Mouse (Mus musculus) embryonic stem cell, embryonic (primary cell): ENCODE data around the gene Rims4.

Source experiments
- CTCF ChIA-PET, 4 experiments: fragments of 300-600 bp in 2 of 4; fragments of 350-600 bp in 2 of 4; sonication (Branson Sonifier 250); formaldehyde crosslinking; loops; one replicate each; lab custom pipeline; 2022; ENCODE audit warnings: inconsistent platforms in 2 of 4; lab: Charles Lee
- POLR2A ChIA-PET, 4 experiments: fragments of 300-600 bp in 2 of 4; fragments of 350-600 bp in 2 of 4; sonication (Branson Sonifier 250); formaldehyde crosslinking; loops; one replicate each; lab custom pipeline; 2022; ENCODE audit warnings: antibody characterized with exemption in 4 of 4, inconsistent platforms in 1 of 4; lab: Charles Lee

Gene Rims4

DNA sequence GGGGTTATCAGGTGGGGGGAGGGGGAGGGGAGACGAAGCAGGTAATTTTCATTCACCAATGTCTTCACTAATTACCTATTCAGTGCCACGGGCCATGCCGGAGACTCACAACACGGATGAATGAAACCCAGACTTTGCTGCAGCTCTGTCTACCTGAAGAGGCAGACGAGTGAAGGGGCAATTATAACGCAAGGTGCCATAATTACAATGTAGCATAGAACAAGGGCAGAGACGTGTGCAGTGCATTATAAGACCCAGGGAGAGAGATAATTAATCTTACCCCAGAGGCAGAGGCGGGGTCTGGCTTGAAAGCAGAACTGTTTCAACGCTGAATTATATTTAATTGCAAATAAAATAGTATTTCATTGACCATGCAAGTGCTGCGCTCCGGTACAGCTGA lies 27.9 kb downstream of the Rims4 start:
- ChIA-PET CTCF (no interaction called here), POLR2A (interaction anchor here in 1 of 4 experiments (0.6 kb wide), 1 partner anchor 211 kb away, joined by 3 read pairs; no protein-coding TSS in a partner anchor)

DNA sequence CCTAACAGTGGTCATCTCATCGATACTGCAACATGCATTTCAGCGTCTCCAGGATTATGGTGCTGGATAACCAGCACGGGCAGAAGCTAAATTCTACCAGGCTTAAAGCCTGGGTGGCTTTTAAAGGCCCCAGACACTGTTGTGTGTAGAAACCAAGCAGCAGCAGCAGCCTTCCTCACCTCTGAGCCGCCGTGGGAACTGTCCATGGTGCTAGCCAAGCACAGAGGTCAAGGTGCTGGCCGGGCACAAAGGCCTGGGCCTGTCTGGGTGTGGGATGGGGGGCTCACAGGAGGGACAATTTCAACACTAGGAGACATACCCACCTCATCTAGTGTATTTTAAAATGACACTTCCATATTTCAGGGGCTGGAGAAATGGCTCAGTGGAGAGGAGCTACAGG lies 29.1 kb downstream of the Rims4 start:
- ChIA-PET CTCF (no interaction called here), POLR2A (no interaction called here)

DNA sequence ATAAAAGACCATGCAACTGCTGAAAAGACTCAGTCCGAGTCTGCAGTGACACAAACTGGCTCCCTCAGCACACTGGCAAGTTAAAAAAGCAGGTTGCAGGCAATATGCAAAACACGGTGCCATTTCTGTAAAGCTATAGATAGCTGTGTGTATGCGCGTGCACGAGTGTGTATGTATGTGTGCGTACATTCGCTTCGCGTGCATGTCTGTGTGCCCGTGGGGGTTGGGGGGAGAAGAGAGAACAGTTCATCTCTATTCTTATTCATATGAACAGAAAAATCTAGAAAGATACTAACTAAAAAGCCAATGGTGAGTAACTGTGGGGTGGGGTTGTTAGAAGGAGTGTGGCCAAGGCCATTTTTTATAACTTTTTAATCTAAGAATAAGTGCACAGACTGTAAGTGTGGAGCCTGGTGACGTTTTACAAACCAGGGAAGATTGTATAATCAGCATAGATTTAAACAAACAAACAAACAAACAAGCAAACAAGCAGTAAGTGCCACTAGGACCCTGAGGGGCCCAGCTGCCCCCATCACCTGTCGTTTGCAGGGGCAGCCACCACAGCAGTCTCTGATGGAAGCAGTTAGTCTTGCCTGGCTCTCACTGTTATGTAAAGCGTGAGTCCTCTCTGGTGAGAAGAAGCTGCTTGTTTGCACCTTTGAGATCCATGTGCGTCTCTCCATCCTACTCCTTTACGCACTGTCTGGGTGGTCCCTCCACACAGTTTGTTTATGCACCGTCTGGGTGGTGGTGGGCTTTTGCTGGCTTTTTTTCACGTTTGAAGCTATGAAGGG lies 35.4 kb downstream of the Rims4 start:
- ChIA-PET POLR2A (interaction anchor here in 2 of 4 experiments (0.6 to 1.1 kb wide), 4 partner anchors 10 to 774 kb away, joined by 3 read pairs; no protein-coding TSS in a partner anchor), CTCF (interaction anchor here in 2 of 4 experiments (0.5 to 1.0 kb wide), 3 partner anchors 24 to 1245 kb away, joined by 3 read pairs; no protein-coding TSS in a partner anchor)

DNA sequence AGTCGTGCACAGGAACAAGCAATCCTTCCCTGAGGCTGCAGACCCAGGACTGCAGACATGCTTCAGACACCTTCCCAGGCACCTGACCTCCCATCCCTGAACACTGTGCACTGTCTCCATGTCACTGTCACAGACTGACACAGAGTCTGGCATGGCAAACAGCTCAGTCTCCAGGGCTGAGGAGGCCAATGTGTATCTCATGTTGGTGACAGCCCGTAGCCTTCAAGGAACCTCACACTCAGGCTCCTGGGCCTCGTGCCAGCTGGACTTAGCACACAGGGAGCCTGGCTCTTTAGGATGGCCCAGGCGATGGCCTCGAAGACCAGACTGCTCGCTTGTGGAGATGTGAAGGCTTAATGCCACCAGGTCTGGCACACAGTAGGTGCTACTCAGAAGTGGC lies 37.6 kb downstream of the Rims4 start:
- ChIA-PET CTCF (interaction anchor here in 2 of 4 experiments (0.6 to 1.1 kb wide), 2 partner anchors 60 to 94 kb away, joined by 4 to 6 read pairs; no protein-coding TSS in a partner anchor), POLR2A (no interaction called here)

GRCm38 (mm10) chr2:163876830-163877498 lies 41.5 kb downstream of the Rims4 start:
- ChIA-PET CTCF (interaction anchor here in 2 of 4 experiments (0.7 to 1.5 kb wide), 2 partner anchors 39 to 512 kb away, joined by 3 to 4 read pairs; partner anchors contain the start of gene Slpi (in 1 of the 2)), POLR2A (interaction anchor here in 2 of 4 experiments (0.5 kb wide), 2 partner anchors 25 to 141 kb away, joined by 3 read pairs; no protein-coding TSS in a partner anchor)

GRCm38 (mm10) chr2:163875484-163875883 lies 43.0 kb downstream of the Rims4 start:
- POLR2A ChIA-PET = interaction anchor here in 1 of 4 experiments (1.5 kb wide), 1 partner anchor 39 kb away, joined by 3 read pairs; no protein-coding TSS in a partner anchor
- CTCF ChIA-PET = interaction anchor here in 3 of 4 experiments (0.5 to 1.4 kb wide), 4 partner anchors 17 to 982 kb away, joined by 3 to 9 read pairs (median 4); no protein-coding TSS in a partner anchor

- POLR2A ChIA-PET = interaction anchor here in 1 of 4 experiments (1.5 kb wide), 1 partner anchor 39 kb away, joined by 3 read pairs; no protein-coding TSS in a partner anchor
- CTCF ChIA-PET = interaction anchor here (0.5 to 1.4 kb wide), 4 partner anchors 16 to 38 kb away, joined by 3 to 9 read pairs (median 4); no protein-coding TSS in a partner anchor
These were observed 43.6 kb downstream of the Rims4 start for GRCm38 (mm10) chr2:163874877-163875276.

GRCm38 (mm10) chr2:163871906-163872305 lies 46.6 kb downstream of the Rims4 start:
- POLR2A ChIA-PET = no interaction called here
- CTCF ChIA-PET = interaction anchor here in 3 of 4 experiments (0.6 to 1.4 kb wide), 5 partner anchors 8 to 601 kb away, joined by 3 to 4 read pairs (median 3); no protein-coding TSS in a partner anchor

DNA sequence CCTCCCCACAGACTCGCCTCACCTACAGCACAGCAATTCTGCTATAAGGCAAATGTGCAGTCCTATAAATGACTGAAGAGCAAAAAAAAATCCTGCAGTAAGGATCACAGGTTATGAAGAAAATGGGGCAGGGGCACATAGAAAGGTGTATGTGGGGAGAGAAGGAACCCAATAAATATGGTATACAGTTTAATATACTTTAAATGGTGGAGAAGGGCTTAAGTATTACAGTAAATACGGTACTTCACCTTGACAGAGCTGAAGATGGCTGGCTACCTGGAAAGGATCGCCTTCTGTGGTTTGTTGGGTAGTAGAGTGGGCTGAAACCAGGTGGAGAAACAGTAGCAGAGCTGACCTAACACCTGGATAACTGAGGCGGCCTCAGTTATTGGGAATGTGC lies 47.2 kb downstream of the Rims4 start:
- POLR2A ChIA-PET = no interaction called here
- CTCF ChIA-PET = interaction anchor here in 2 of 4 experiments (0.6 to 1.1 kb wide), 4 partner anchors 9 to 600 kb away, joined by 3 to 4 read pairs (median 3); no protein-coding TSS in a partner anchor

GRCm38 (mm10) chr2:163869783-163870182 lies 48.7 kb downstream of the Rims4 start:
- CTCF ChIA-PET = interaction anchor here in 2 of 4 experiments (0.8 to 1.1 kb wide), 4 partner anchors 11 to 82 kb away, joined by 3 to 4 read pairs (median 4); no protein-coding TSS in a partner anchor
- POLR2A ChIA-PET = interaction anchor here in 1 of 4 experiments (0.5 kb wide), 1 partner anchor 663 kb away, joined by 4 read pairs; no protein-coding TSS in a partner anchor

DNA sequence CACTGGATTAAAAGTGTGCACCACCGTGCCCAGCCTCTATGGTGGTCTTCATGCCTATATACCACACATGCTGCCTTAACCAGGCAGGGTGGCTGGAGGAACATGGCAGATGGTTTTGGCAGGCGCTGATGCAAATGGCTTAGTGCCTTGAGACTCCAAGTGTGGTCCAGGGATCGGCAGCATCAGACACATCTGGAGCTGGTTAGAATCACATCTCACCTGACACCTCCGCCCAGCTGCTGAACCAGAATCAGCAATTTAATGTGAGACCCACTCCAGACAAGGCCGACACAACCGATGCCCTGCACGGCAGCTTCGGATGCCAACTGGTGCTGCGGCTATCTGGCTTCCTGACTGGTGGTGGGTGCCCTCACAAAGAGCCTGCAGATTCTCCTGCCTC lies 52.4 kb downstream of the Rims4 start:
- ChIA-PET CTCF (interaction anchor here in 1 of 4 experiments (1.2 kb wide), 1 partner anchor 8 kb away, joined by 3 read pairs; no protein-coding TSS in a partner anchor), POLR2A (no interaction called here)

DNA sequence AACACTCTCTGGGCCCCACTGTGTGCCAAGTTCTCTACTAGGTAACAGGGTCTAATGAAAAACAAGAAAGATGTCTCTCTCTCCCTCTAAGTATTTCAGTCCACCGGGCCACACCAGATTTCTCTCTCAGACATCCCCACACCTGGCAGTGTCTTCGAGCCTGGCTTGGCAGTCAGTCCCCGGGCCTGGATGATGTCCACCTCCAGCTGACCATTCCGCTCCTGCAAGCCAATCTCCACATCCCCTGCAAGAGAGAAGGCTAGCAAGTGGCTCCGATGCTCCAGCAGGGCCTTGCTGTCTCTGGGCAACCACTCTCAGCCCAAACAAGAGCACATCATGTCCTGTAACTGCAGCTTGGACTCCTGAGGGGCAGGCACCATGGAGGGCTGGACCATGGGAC lies 53.2 kb downstream of the Rims4 start:
- ChIA-PET CTCF (no interaction called here), POLR2A (no interaction called here)

- ChIA-PET CTCF (interaction anchor here (0.5 to 3.5 kb wide), 35 partner anchors 8 to 323 kb away, joined by 3 to 19 read pairs (median 4); partner anchors contain the start of genes Pabpc1l (in 1 of the 4) and Rims4 (in 1 of the 4)), POLR2A (no interaction called here)
These were observed 60.1 kb downstream of the Rims4 start for GRCm38 (mm10) chr2:163858254-163858947.

DNA sequence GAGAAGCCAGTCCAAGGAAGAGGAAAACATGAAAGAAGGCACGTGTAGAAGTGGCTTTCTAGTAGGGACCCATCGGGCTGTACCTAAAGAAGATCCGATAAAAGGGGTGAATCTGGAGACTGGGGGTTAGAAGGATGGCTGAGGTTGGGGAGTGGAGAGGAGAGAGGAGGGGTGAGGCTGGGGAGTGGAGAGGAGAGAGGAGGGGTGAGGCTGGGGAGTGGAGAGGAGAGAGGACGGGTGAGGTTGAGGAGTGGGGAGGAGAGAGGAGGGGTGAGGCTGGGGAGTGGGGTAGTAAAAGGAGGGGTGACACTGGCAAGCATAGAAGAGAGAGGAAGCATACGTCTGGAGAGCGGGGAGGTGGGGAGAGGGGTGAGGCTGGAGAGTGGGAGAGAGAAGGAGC lies 61.2 kb downstream of the Rims4 start:
- CTCF ChIA-PET = interaction anchor here in 3 of 4 experiments (1.4 to 3.5 kb wide), 7 partner anchors 9 to 113 kb away, joined by 3 to 19 read pairs (median 7); no protein-coding TSS in a partner anchor
- POLR2A ChIA-PET = interaction anchor here in 1 of 4 experiments (0.8 kb wide), 1 partner anchor 486 kb away, joined by 3 read pairs; no protein-coding TSS in a partner anchor

DNA sequence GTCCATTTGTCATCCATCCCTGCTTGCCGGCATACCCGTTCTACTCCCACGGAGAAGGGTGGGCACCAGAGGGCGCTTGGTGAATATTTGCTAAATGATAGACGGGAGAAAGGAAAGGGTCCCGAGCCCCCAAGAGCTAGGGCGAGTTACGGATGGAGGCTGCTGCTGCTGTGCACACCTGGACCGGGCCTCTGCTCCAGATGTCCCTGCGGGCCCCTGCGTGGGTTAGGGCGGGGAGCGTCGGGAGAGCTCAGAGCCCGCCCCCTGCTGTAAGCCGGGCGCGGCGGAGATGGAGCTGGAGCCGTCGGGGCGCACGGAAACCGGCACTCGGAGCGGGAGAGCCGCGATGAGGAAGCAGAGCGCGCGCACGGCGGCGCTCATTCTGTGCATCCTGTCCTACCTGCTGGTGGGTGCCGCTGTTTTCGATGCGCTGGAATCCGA lies 65.0 kb downstream of the Rims4 start, which contains the start of gene Kcnk15:
Kcnk15 (plus strand) TSS at position 191 of the 441 bp plus-strand sequence.
- ChIA-PET CTCF (interaction anchor here (0.5 to 6.9 kb wide), 30 partner anchors 9 to 536 kb away, joined by 3 to 102 read pairs (median 4); partner anchors contain the start of genes Ccn5 (in 1 of the 4) and Rims4 (in 1 of the 4)), POLR2A (interaction anchor here in 3 of 4 experiments (0.8 to 1.2 kb wide), 4 partner anchors 16 to 381 kb away, joined by 3 to 4 read pairs (median 3); partner anchors contain the start of gene Fitm2 (in 1 of the 3))

- CTCF ChIA-PET = interaction anchor here in 2 of 4 experiments (0.9 to 6.5 kb wide), 2 partner anchors 10 to 12 kb away, joined by 3 to 102 read pairs; partner anchors contain the start of gene Kcnk15 (in 2 of the 2)
- POLR2A ChIA-PET = no interaction called here
These were observed 76.4 kb downstream of the Rims4 start for GRCm38 (mm10) chr2:163842043-163842442.

- CTCF ChIA-PET = interaction anchor here in 3 of 4 experiments (1.5 to 6.5 kb wide), 4 partner anchors 12 to 323 kb away, joined by 3 to 102 read pairs (median 14); partner anchors contain the start of gene Kcnk15 (in 1 of the 3)
These were observed 79.0 kb downstream of the Rims4 start for GRCm38 (mm10) chr2:163839519-163839918.

More at GRCm38 (mm10) chr2:163839519-163839918, 79.0 kb downstream of the Rims4 start:
- POLR2A ChIA-PET = interaction anchor here in 1 of 4 experiments (0.8 kb wide), 1 partner anchor 9 kb away, joined by 3 read pairs; no protein-coding TSS in a partner anchor
